9 mouse cellular contexts compared by ENCODE assay signal in the genomic region with DNA sequence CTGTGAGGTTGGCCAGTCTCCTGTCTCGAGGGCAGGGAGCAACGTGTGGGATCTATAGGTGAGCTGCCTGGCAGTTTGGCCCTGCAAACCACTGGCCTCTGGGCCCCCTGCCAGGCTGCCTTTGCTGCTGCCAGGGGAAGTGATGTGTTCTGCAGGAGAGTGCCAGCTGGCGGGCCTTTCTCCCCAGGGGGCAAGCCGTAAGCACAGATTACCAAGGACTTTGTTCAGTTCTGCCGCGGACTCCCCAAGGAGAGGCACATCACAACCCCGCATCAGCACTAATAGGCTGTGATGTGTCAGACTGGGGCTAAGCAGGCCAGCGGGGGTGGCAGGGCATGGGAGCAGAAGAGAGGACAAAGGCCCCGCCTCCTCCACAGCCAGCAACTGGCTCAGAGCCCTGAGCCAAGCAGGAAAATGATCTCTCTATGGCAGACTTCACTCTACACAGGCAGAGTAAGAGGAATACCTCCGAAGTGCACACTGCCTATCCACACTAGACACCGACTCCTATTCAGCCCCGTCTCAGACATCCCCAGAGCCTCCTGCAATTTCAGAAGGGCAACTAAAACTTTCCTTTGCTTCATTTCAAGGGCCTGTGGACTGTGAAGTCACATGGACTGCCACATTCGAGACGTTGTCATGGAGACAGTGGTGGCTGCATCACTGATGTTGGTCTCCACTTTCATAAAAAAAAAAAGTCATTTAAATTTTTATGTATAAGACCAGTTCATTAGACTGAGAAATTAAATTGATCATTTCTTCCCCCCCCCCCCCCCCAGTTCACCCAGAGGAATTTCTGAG.
DNase-seq lines count a peak whose midpoint lies in the region; ATAC-seq and TF ChIP-seq lines count a peak whose summit lies in the region.
"Had no signal": no experiment of that assay in that cellular context is flagged by ENCODE, and none has a peak within 500 bp of the region (broad histone marks: within the 10 kb centered on the region; RNA-seq: fewer than 3 reads in every experiment).

No protein-coding gene starts in this region.

- no peaks in the 10 kb centered on the region for H3K36me3 ChIP-seq in liver, adult 2 months (ENCODE audit: control insufficient read depth, insufficient read depth, low read length)
- no peaks in the 10 kb centered on the region for H3K36me3 ChIP-seq in embryonic facial prominence, embryonic 15.5 days
- H3K36me3 ChIP-seq in heart, embryonic 11.5 days (ENCODE audit: control insufficient read depth, insufficient read depth, low read length), result no peaks in the 10 kb centered on the region
- H3K36me3 ChIP-seq in limb, embryonic 13.5 days, result no peaks in the 10 kb centered on the region
- H3K36me3 ChIP-seq in neural tube, embryonic 13.5 days, result no peaks in the 10 kb centered on the region

- DNase-seq in liver, adult 2 months (ENCODE audit: extremely low read depth, low read depth, low spot score), result peak; percentile 69
- DNase-seq in liver, result no peak
- peak; percentile 97 for DNase-seq in kidney, adult 9 months
- peak; percentile 55 to 80 for DNase-seq in urinary bladder, postnatal 4 days (ENCODE audit: low spot score in 2 of 2)

- 0 out of 2 replicates have a peak overlapping the region, but pooled peaks have one; percentile 2 for H3K9ac ChIP-seq in liver, adult 2 months (ENCODE audit: low read depth, low read length)
- no peak overlapping the region for H3K9ac ChIP-seq in embryonic facial prominence, embryonic 15.5 days
- no peak overlapping the region for H3K9ac ChIP-seq in heart, embryonic 11.5 days (ENCODE audit: low read depth, low read length)
- no peak overlapping the region for H3K9ac ChIP-seq in limb, embryonic 13.5 days
- peak overlapping the region; percentile 31; the same call in 1 of the 2 replicates for H3K9ac ChIP-seq in neural tube, embryonic 13.5 days

- no peaks in the 10 kb centered on the region for H3K9me3 ChIP-seq in embryonic facial prominence, embryonic 15.5 days (replicated peaks)
- no peaks in the 10 kb centered on the region for H3K9me3 ChIP-seq in heart, embryonic 11.5 days (replicated peaks; ENCODE audit: control insufficient read depth, low read length)
- H3K9me3 ChIP-seq in limb, embryonic 13.5 days, result no peaks in the 10 kb centered on the region
- no peaks in the 10 kb centered on the region for H3K9me3 ChIP-seq in neural tube, embryonic 13.5 days

- peak overlapping the region; percentile 22 for H3K4me2 ChIP-seq in embryonic facial prominence, embryonic 15.5 days (replicated peaks)
- H3K4me2 ChIP-seq in heart, embryonic 11.5 days, result no peak overlapping the region
- peak overlapping the region; percentile 44 for H3K4me2 ChIP-seq in limb, embryonic 13.5 days (replicated peaks)
- peak overlapping the region; percentile 30 for H3K4me2 ChIP-seq in neural tube, embryonic 13.5 days

- TF ChIP-seq CTCF in liver, adult 2 months (IDR thresholded peaks at IDR 0.05; ENCODE audit: low read depth, low read length), result no peak

- no peak for TF ChIP-seq POLR2A in liver, adult 2 months (IDR thresholded peaks at IDR 0.05; ENCODE audit: extremely low read depth, insufficient read depth, low read length)

- no peak overlapping the region for H3K27ac ChIP-seq in liver, adult 2 months (replicated peaks; ENCODE audit: insufficient read depth, low read depth, low read length)
- peak overlapping the region; percentile 48; the same call in 1 of the 2 replicates for H3K27ac ChIP-seq in embryonic facial prominence, embryonic 15.5 days (replicated peaks)
- H3K27ac ChIP-seq in heart, embryonic 11.5 days (ENCODE audit: low read depth, low read length), result no peak overlapping the region
- H3K27ac ChIP-seq in limb, embryonic 13.5 days, result no peak overlapping the region
- peak overlapping the region; percentile 75 for H3K27ac ChIP-seq in neural tube, embryonic 13.5 days (replicated peaks)

- no peaks in the 10 kb centered on the region for H3K79me2 ChIP-seq in liver, adult 2 months (ENCODE audit: control insufficient read depth, insufficient read depth, low read length)

- peak; percentile 88 for ATAC-seq in embryonic facial prominence, embryonic 15.5 days (ENCODE audit: insufficient number of reproducible peaks, low FRiP score, low TSS enrichment, low read depth)
- 0 out of 2 replicates have a peak, but pooled peaks have one; percentile 61 for ATAC-seq in heart, embryonic 11.5 days (replicated peaks; ENCODE audit: insufficient number of reproducible peaks, low FRiP score, low TSS enrichment)
- peak; percentile 54 for ATAC-seq in limb, embryonic 13.5 days (ENCODE audit: low FRiP score, low read depth)
- ATAC-seq in neural tube, embryonic 13.5 days (ENCODE audit: low read depth), result peak; percentile 78

- H3K4me3 ChIP-seq in liver, adult 2 months (ENCODE audit: insufficient read depth, low read depth, low read length), result peak overlapping the region; percentile 35; the same call in 1 of the 2 replicates
- H3K4me3 ChIP-seq in embryonic facial prominence, embryonic 15.5 days (replicated peaks), result no peak overlapping the region
- no peak overlapping the region for H3K4me3 ChIP-seq in heart, embryonic 11.5 days (ENCODE audit: low read depth, low read length)
- no peak overlapping the region for H3K4me3 ChIP-seq in limb, embryonic 13.5 days
- no peak overlapping the region for H3K4me3 ChIP-seq in neural tube, embryonic 13.5 days
- H3K4me3 ChIP-seq: erythroblast, embryonic 14.5 days had no signal

- H3K27me3 ChIP-seq in liver, adult 2 months (ENCODE audit: control insufficient read depth, insufficient read depth, low read length), result 0 out of 2 replicates have a peak, but pooled peaks cover 2% of the 10 kb centered on the region
- H3K27me3 ChIP-seq in embryonic facial prominence, embryonic 15.5 days, result 0 out of 2 replicates have a peak, but pooled peaks cover 5% of the 10 kb centered on the region
- H3K27me3 ChIP-seq in heart, embryonic 11.5 days (ENCODE audit: control insufficient read depth, insufficient read depth, low read length), result peaks cover 18% of the 10 kb centered on the region; the same call in 1 of the 2 replicates
- H3K27me3 ChIP-seq in limb, embryonic 13.5 days, result peaks cover 19% of the 10 kb centered on the region; the same call in 1 of the 2 replicates
- H3K27me3 ChIP-seq in neural tube, embryonic 13.5 days, result peaks cover 15% of the 10 kb centered on the region

- peaks cover 3% of the 10 kb centered on the region for H3K4me1 ChIP-seq in liver, adult 2 months (ENCODE audit: control insufficient read depth, insufficient read depth, low read length)
- H3K4me1 ChIP-seq in embryonic facial prominence, embryonic 15.5 days, result peaks cover 27% of the 10 kb centered on the region
- H3K4me1 ChIP-seq in heart, embryonic 11.5 days (ENCODE audit: control insufficient read depth, insufficient read depth, low read length), result peaks cover 4% of the 10 kb centered on the region
- peaks cover 51% of the 10 kb centered on the region for H3K4me1 ChIP-seq in limb, embryonic 13.5 days
- H3K4me1 ChIP-seq in neural tube, embryonic 13.5 days (replicated peaks), result peaks cover 70% of the 10 kb centered on the region

- WGBS in liver, adult 2 months, result 18% methylated on average over 14 of the region's 14 CpGs
- WGBS in embryonic facial prominence, embryonic 15.5 days, result 14% methylated on average over 14 of the region's 14 CpGs
- 19% methylated on average over 14 of the region's 14 CpGs for WGBS in heart, embryonic 11.5 days (ENCODE audit: insufficient replicate concordance)
- 18% methylated on average over 14 of the region's 14 CpGs for WGBS in limb, embryonic 13.5 days
- 7% methylated on average over 14 of the region's 14 CpGs for WGBS in neural tube, embryonic 13.5 days

Comparison
In these comparisons a context has a peak if more than half of its experiments do, and no peak if none do; other contexts are left out.
1. H3K27ac ChIP-seq: peak in embryonic facial prominence, embryonic 15.5 days (single experiment) and neural tube, embryonic 13.5 days (single experiment); none in liver, adult 2 months (single experiment), heart, embryonic 11.5 days (single experiment) and limb, embryonic 13.5 days (single experiment).
2. H3K9ac ChIP-seq: peak in liver, adult 2 months (single experiment) and neural tube, embryonic 13.5 days (single experiment); none in embryonic facial prominence, embryonic 15.5 days (single experiment), heart, embryonic 11.5 days (single experiment) and limb, embryonic 13.5 days (single experiment).
3. Peak in every context shown above with its lines, with median percentiles within 50 percentile points of each other: ATAC-seq.